Mouse (Mus musculus) Patski (cell line): Measurements from ENCODE around the gene Mid2. TPM values are rescaled to one million over a fixed set of nuclear protein-coding genes. Genes with fewer than 3 reads are reported as not detected.

Experiments
- ATAC-seq: fragments of 100-300 bp; one replicate; pipeline ENCODE4 v1.8.0; 2021
- CTCF ChIA-PET: fragments of 350-600 bp; sonication (Branson Sonifier 250); formaldehyde crosslinking; loops from one replicate; lab custom pipeline; 2022; ENCODE audit warnings: inconsistent platforms; lab: Charles Lee
- POLR2A ChIA-PET: fragments of 350-600 bp; sonication (Branson Sonifier 250); formaldehyde crosslinking; loops from one replicate; lab custom pipeline; 2022; ENCODE audit warnings: antibody characterized with exemption, inconsistent platforms; lab: Charles Lee
- DNase-seq: peaks from one replicate; pipeline ENCODE4 v3.0.0-alpha.2; 2011; ENCODE audit warnings: low read depth, low spot score
- H3K27me3 ChIP-seq: fragments of 371-371 bp; one replicate; pipeline ENCODE4 v1.5.1; 2021
- CTCF ChIP-seq: fragments of 100-300 bp; IDR thresholded peaks from one replicate; pipeline ENCODE4 v1.5.1; 2021
- in situ Hi-C: fragments of 300-500 bp; cut with MboI; formaldehyde crosslinking; loops from 3 replicates; pipeline ENCODE4 v1.11.1; 2018; ENCODE audit warnings: low pct_unique_long_range_greater_than_20kb, mixed read lengths
- polyA plus RNA-seq: library from polyadenylated mRNA; unstranded; gene quantifications from one replicate; pipeline ENCODE4 v1.2.3, GENCODE M21; 2021

Mid2 gene
- polyA plus RNA-seq, 1 experiment from 2014 or later, result 14.5 TPM

DNA sequence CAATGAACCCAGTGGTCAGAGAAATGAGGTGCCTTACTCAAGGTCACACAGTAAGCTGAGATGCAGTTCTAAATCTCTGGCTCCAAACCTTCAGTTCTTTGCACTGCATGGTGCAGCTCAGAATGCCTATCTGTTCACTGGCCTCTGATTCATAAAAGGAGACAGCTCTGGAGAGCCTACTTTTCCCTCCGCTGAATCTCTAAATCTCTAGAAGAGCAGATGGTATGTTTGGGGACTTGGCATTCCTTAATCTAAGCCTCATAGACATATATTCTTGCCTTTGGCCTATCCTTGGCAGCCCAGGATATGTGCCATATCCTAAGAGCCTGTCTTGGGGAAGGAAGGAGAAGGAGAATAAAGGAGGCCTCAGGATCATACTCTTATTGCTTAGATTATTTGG lies 38.8 kb downstream of the Mid2 start:
- CTCF ChIA-PET, result no interaction called here
- H3K27me3 ChIP-seq, result peaks cover 6% of the 10 kb centered on the region

DNA sequence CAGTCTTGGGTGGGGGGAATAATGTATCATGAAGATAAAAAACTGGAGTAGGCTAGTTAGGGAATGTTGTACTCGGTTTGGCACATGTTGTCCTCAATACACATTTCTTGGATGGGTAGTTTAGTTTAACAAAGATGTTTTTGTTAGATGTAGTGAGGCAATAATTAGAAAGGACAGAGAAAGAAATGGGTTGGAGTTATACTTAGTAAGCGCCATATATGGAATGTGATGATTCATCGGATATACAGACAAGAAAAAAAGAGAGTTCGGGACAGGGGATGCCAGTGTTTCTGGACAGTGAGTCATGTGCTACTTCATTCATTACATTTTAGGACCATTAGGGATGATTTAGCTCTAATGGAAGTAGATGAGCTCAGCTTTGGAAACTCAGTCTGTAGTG lies 41.7 kb downstream of the Mid2 start:
- DNase-seq, result peak; percentile 37
- ChIA-PET POLR2A (no interaction called here), CTCF (interaction anchor here (1.1 kb wide), 1 partner anchor 16 kb away, joined by 3 read pairs; no protein-coding TSS in a partner anchor)
- ATAC-seq, result peak; percentile 83
- H3K27me3 ChIP-seq, result peaks cover 6% of the 10 kb centered on the region
- in situ Hi-C loops, result no loop called here
- no peak for TF ChIP-seq CTCF

More for the DNA sequence above, 38.8 kb downstream of the Mid2 start:
- TF ChIP-seq CTCF, result no peak
- DNase-seq, result no peak
- in situ Hi-C loops, result no loop called here
- ATAC-seq, result no peak
- POLR2A ChIA-PET, result no interaction called here

DNA sequence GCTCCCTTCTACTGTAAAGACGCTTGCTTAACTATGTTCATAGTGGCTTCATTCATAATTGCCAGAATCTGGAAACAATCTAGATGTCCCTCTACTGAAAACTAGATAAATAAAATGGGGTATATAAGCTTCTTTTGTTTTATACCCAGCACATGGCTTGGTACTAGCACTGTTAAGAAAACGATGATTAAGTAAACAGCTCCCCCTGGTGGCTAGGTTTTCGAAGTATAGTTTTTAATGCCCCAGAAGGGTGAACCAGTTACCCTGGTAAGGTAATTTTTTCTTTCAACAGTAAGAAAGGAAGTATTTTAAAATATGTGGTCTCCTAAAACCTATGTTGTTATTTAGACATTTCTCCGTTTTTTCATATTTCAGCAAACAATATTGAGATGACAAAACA lies 58.0 kb downstream of the Mid2 start:
- TF ChIP-seq CTCF, result peak; percentile 48
- POLR2A ChIA-PET, result no interaction called here
- no peak for ATAC-seq

DNA sequence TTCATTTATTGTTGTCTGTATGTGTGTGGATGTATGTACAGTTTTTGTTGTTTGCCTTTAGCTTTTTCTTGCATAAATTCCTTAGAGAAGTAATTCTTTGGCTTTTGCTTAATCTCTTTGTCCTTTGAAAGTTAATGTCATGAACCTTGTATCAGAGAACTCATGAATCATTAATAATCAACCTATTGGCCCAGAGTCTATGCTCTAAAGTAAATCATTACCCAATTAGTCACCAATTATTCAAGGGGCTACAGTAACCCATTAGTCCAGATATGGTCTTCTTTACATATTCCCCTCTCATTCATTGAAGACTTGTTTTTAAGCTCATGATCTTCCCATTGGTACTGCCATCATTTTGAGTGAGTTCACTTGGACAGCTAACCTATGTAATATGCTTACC lies 74.6 kb downstream of the Mid2 start:
- in situ Hi-C loops, result no loop called here
- H3K27me3 ChIP-seq, result peaks cover 31% of the 10 kb centered on the region
- CTCF ChIA-PET, result interaction anchor here (1.0 kb wide), 1 partner anchor 130 kb away, joined by 3 read pairs; no protein-coding TSS in a partner anchor
- DNase-seq, result no peak
- POLR2A ChIA-PET, result no interaction called here
- no peak for ATAC-seq
- no peak for TF ChIP-seq CTCF

More for the DNA sequence above, 58.0 kb downstream of the Mid2 start:
- peaks cover 3% of the 10 kb centered on the region for H3K27me3 ChIP-seq
- no peak for DNase-seq
- CTCF ChIA-PET, result interaction anchor here (0.7 to 1.8 kb wide), 8 partner anchors 9 to 231 kb away, joined by 3 to 4 read pairs (median 3); partner anchors contain the start of gene Tsc22d3
- in situ Hi-C loops, result loop anchor here (5.0 kb wide), 1 partner anchor 230 kb away; no protein-coding TSS in a partner anchor

DNA sequence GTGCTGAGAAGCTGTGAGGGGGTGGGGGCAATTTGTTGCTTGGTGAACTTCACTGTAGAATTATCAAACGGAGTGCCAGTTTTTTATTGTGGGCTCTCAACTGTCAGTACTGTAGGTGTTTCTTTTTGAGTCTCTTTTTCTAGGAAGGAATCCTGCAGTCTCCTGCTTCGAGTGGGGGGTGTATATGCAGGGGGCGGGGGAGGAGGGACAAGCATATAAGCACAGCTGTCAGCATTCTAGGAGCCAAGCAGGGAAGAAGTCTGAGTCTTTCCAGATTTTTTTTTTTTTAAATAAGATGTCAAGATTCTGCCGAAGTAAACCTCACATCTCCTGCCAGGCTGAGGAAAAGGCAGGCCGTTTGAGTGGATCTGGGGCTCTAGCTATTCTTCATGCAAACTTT lies 78.8 kb downstream of the Mid2 start:
- H3K27me3 ChIP-seq, result peaks cover 22% of the 10 kb centered on the region
- no peak for DNase-seq
- no peak for ATAC-seq
- in situ Hi-C loops, result no loop called here
- CTCF ChIA-PET, result interaction anchor here (0.8 kb wide), 1 partner anchor 10 kb away, joined by 3 read pairs; no protein-coding TSS in a partner anchor
- POLR2A ChIA-PET, result no interaction called here
- no peak for TF ChIP-seq CTCF

DNA sequence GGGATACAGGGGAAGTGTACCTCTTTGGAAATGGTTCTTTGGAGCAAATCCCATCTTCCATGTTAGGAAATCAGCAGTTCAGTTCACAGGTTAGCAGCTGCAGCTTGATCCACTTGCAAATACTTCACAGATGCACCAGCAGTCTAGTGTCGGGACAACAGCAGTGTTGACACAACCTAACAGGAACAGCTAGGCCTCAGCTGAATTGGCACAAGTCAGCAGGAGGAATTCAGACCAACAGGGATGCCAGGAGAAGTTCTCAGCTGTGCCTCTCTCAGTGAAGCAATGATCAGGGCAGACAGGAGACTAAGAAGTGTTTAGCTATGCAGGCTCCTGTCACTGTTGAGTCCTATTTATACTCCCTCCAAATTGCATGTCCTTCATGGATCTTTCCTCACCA lies 105.4 kb downstream of the Mid2 start:
- DNase-seq (no peak), ATAC-seq (no peak)
- ChIA-PET CTCF (no interaction called here), POLR2A (no interaction called here)
- H3K27me3 ChIP-seq, result peaks cover 18% of the 10 kb centered on the region
- in situ Hi-C loops, result no loop called here
- TF ChIP-seq CTCF, result no peak

DNA sequence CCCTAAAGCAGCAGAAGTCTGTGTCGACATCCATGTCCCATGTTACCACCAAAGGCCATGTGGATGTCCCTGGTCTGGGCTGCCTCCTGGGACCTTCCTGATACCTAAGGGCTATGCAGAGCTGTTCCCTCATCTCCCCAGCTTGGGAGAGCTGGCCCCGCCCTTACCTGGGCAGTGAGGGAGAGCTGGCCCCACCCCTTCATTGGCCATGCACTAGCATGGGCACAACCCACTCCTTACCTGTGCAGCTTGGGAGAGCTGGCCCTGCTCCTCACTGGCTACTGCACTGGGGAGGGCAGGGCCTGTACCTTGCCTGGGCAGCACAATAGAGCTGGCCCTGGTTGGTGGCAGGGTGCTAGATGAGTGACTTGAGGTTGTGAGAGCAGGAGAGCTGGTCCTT lies 140.9 kb downstream of the Mid2 start:
- ATAC-seq, result no peak
- DNase-seq, result no peak
- TF ChIP-seq CTCF, result no peak
- H3K27me3 ChIP-seq, result peaks cover 24% of the 10 kb centered on the region
- in situ Hi-C loops, result no loop called here
- ChIA-PET POLR2A (no interaction called here), CTCF (interaction anchor here (0.5 kb wide), 1 partner anchor 404 kb away, joined by 4 read pairs; no protein-coding TSS in a partner anchor)

DNA sequence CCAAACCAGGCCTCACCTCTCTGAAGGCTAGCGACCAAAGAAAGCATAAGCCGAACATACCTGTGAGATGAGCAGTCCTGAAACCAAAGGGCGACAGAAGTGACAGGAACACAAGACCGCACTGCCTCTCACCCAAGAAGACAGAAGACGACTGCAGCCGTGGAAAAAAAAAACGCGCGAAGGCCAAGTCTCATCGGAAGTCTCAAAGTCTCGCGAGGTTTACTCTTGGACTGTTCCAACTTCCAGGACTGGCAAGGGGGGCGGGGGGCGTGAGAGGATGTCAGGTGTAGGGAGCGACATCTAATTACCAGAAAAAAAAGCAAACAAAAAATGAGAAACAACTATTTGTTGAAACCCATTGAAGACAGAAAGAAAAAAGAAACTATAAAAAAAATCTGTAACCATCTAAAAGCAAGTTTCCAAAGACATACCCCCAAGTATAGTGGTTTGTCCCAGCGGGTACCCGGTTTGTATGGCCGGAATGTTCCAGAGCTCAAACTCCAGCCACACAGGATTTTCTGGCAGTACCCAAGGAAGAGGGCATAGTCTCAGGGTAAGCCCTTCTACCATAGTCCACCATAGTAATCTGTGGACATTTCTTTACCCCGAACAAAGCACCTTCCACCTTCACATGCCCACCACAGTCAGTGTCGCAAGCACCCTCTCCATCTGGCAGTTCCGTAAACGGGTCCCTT lies 149.1 kb downstream of the Mid2 start, which contains the start of gene Tex13b:
Tex13b (minus strand) TSS at position 122 of the 695 bp plus-strand sequence.
- DNase-seq (no peak), ATAC-seq (no peak)
- in situ Hi-C loops, result no loop called here
- POLR2A ChIA-PET, result no interaction called here
- H3K27me3 ChIP-seq, result peaks cover 7% of the 10 kb centered on the region
- CTCF ChIA-PET, result no interaction called here
- TF ChIP-seq CTCF, result no peak

Other genes starting within 250 kb of the Mid2 start
- gene Prps1, start 208.0 kb upstream of the Mid2 start, polyA plus RNA-seq, result 51.2 TPM
- 29.6 TPM for gene Tsc22d3, start 63.9 kb upstream of the Mid2 start, polyA plus RNA-seq
- gene Tex13b, start 148.8 kb downstream of the Mid2 start, polyA plus RNA-seq, result not detected
- gene Vsig1, start 243.0 kb downstream of the Mid2 start, polyA plus RNA-seq, result not detected